ENCODE assay signal across 9 mouse cellular contexts in genomic region chr12:33955606-33956295, GRCm38 (mm10). TPM values are rescaled to one million over a fixed set of nuclear protein-coding genes. Genes with fewer than 3 reads are reported as not detected.
DNase-seq lines count a peak whose midpoint lies in the region; ATAC-seq lines count a peak whose summit lies in the region.
"Had no signal": no experiment of that assay in that cellular context is flagged by ENCODE, and none has a peak within 500 bp of the region (broad histone marks: within the 10 kb centered on the region; RNA-seq: fewer than 3 reads in every experiment).

No protein-coding gene starts in this region.

- no peaks in the 10 kb centered on the region for H3K9me3 ChIP-seq in heart, embryonic 14.5 days (ENCODE audit: control insufficient read depth, low read length)
- no peaks in the 10 kb centered on the region for H3K9me3 ChIP-seq in limb, embryonic 15.5 days

- peaks cover 63% of the 10 kb centered on the region for H3K27me3 ChIP-seq in heart, embryonic 14.5 days (ENCODE audit: control insufficient read depth, insufficient read depth, low read length)
- H3K27me3 ChIP-seq in limb, embryonic 15.5 days, result peaks cover 28% of the 10 kb centered on the region

- WGBS in heart, embryonic 14.5 days, result 5% methylated on average over 28 of the region's 28 CpGs
- WGBS in limb, embryonic 15.5 days, result 4% methylated on average over 28 of the region's 28 CpGs

- H3K4me2 ChIP-seq in heart, embryonic 14.5 days (ENCODE audit: low read length), result peak overlapping the region; percentile 73
- H3K4me2 ChIP-seq in limb, embryonic 15.5 days, result peak overlapping the region; percentile 58

- ATAC-seq in heart, embryonic 14.5 days (ENCODE audit: insufficient number of reproducible peaks, insufficient read depth, low FRiP score, low read depth), result no peak
- no peak for ATAC-seq in limb, embryonic 15.5 days (ENCODE audit: insufficient number of reproducible peaks, low FRiP score, low TSS enrichment, low read depth)
- ATAC-seq in erythroid progenitor cell, adult 5-6 weeks (replicated peaks; ENCODE audit: low FRiP score, poor library complexity, severe bottlenecking), result no peak

- H3K27ac ChIP-seq in heart, embryonic 14.5 days (replicated peaks in 1 of 2; ENCODE audit: control insufficient read depth in 1 of 2, insufficient read depth in 1 of 2, low read depth in 2 of 2, low read length in 2 of 2), result peak overlapping the region; percentile 18 to 30; a peak in 3 of 4 replicates
- H3K27ac ChIP-seq in limb, embryonic 15.5 days, result peak overlapping the region; percentile 97

- H3K4me3 ChIP-seq in heart, embryonic 14.5 days (ENCODE audit: control insufficient read depth in 1 of 2, insufficient read depth in 1 of 2, low read depth in 1 of 2, low read length in 2 of 2), result peak overlapping the region; percentile 2 to 71; a peak in 3 of 4 replicates
- H3K4me3 ChIP-seq in limb, embryonic 15.5 days, result peak overlapping the region; percentile 78

- H3K36me3 ChIP-seq in heart, embryonic 14.5 days (ENCODE audit: control insufficient read depth, insufficient read depth, low read length), result no peaks in the 10 kb centered on the region
- no peaks in the 10 kb centered on the region for H3K36me3 ChIP-seq in limb, embryonic 15.5 days

- no peak for DNase-seq in heart, adult 8-10 months (ENCODE audit: low spot score)
- peak; percentile 11 for DNase-seq in adrenal gland, adult 8-10 months
- DNase-seq in forelimb bud, embryonic 11.5 days (ENCODE audit: low read depth, low spot score), result peak; percentile 75
- DNase-seq in B cell, adult 2 months, result no peak
- DNase-seq in right cerebral cortex, postnatal 25 days, result no peak

- peaks cover 0 to 6% of the 10 kb centered on the region in 2 experiments; a peak in 2 of 4 replicates for H3K4me1 ChIP-seq in heart, embryonic 14.5 days (ENCODE audit: control insufficient read depth in 2 of 2, insufficient read depth in 2 of 2, low read length in 2 of 2)
- peaks cover 11% of the 10 kb centered on the region for H3K4me1 ChIP-seq in limb, embryonic 15.5 days

- H3K9ac ChIP-seq in heart, embryonic 14.5 days (ENCODE audit: low read length), result peak overlapping the region; percentile 52; the same call in 1 of the 2 replicates
- no peak overlapping the region; the same call in 1 of the 2 replicates for H3K9ac ChIP-seq in limb, embryonic 15.5 days

RNA-seq across cellular contexts. Expression of gene Twist1, which starts 1.7 kb away (rescaled TPM):
- polyA plus RNA-seq in heart, embryonic 14.5 days (2014; fragmentation: Nextera tagmentation; extraction: Ambion mirVana), result 3.8 and 6.3 TPM in 2 replicates
- total RNA-seq in heart, adult 8-10 months (2022), result 1 to 10 TPM; 1.3 to 2.0 (median 1.5) TPM
- 1 to 10 TPM; 4.9 to 7.5 (median 5.8) TPM for total RNA-seq in adrenal gland, adult 8-10 months (2022)
- polyA plus RNA-seq in limb, embryonic 15.5 days (2015; fragmentation: Nextera tagmentation; extraction: Ambion mirVana), result 27.9 and 43.7 TPM in 2 replicates
- total RNA-seq in erythroid progenitor cell, adult 5-6 weeks (2015; ENCODE audit: low replicate concordance), result not detected in 2 replicates
- not detected in 2 replicates for total RNA-seq in erythroid progenitor cell, adult 5-6 weeks (2017; ENCODE audit: low replicate concordance)

RNA-seq across cellular contexts. Expression of gene Ferd3l, which starts 27.5 kb away (rescaled TPM):
- polyA plus RNA-seq in heart, embryonic 14.5 days (2014; fragmentation: Nextera tagmentation; extraction: Ambion mirVana), result not detected in 2 replicates
- not detected for total RNA-seq in heart, adult 8-10 months (2022)
- total RNA-seq in adrenal gland, adult 8-10 months (2022), result not detected
- polyA plus RNA-seq in limb, embryonic 15.5 days (2015; fragmentation: Nextera tagmentation; extraction: Ambion mirVana), result not detected in 2 replicates
- total RNA-seq in erythroid progenitor cell, adult 5-6 weeks (2015; ENCODE audit: low replicate concordance), result not detected in 2 replicates
- not detected in 2 replicates for total RNA-seq in erythroid progenitor cell, adult 5-6 weeks (2017; ENCODE audit: low replicate concordance)
- polyA plus RNA-seq: gonadal fat pad, adult 2 months had no signal

Comparison
In these comparisons a context has a peak if more than half of its experiments do, and no peak if none do; other contexts are left out.
1. DNase-seq: peak in adrenal gland, adult 8-10 months (single experiment) and forelimb bud, embryonic 11.5 days (single experiment); none in heart, adult 8-10 months (single experiment), B cell, adult 2 months (0 of 2) and right cerebral cortex, postnatal 25 days (single experiment).